Mouse (Mus musculus) spleen, embryonic (tissue): ENCODE results near the gene Padi3.

Experiments used
- CTCF ChIA-PET: fragments of 350-600 bp; sonication (Branson Sonifier 250); formaldehyde crosslinking; loops from one replicate; lab custom pipeline; 2022; lab: Charles Lee

Padi3 gene

GRCm38 (mm10) chr4:140782821-140783220 lies 27.6 kb downstream of the Padi3 start:
- CTCF ChIA-PET: no interaction called here

GRCm38 (mm10) chr4:140780507-140780906 lies 29.9 kb downstream of the Padi3 start:
- CTCF ChIA-PET: no interaction called here

GRCm38 (mm10) chr4:140779803-140780397 lies 30.5 kb downstream of the Padi3 start:
- CTCF ChIA-PET: no interaction called here

GRCm38 (mm10) chr4:140776623-140777022 lies 33.8 kb downstream of the Padi3 start:
- CTCF ChIA-PET: no interaction called here

GRCm38 (mm10) chr4:140775876-140776275 lies 34.6 kb downstream of the Padi3 start:
- CTCF ChIA-PET: no interaction called here

GRCm38 (mm10) chr4:140774893-140775292 lies 35.6 kb downstream of the Padi3 start:
- CTCF ChIA-PET: no interaction called here

- CTCF ChIA-PET: no interaction called here
Measured at GRCm38 (mm10) chr4:140774025-140774800, 36.2 kb downstream of the Padi3 start, which contains the start of gene Padi4. Gene Padi4, minus strand, starts transcription at chr4:140774236.

- CTCF ChIA-PET: interaction anchor here (0.7 kb wide), 1 partner anchor 639 kb away, joined by 3 read pairs; no protein-coding TSS in a partner anchor
Measured at GRCm38 (mm10) chr4:140771091-140771490, 39.4 kb downstream of the Padi3 start.

- CTCF ChIA-PET: no interaction called here
Measured at GRCm38 (mm10) chr4:140770433-140770832, 40.0 kb downstream of the Padi3 start.

GRCm38 (mm10) chr4:140768973-140769372 lies 41.5 kb downstream of the Padi3 start:
- CTCF ChIA-PET: no interaction called here

GRCm38 (mm10) chr4:140765936-140766335 lies 44.5 kb downstream of the Padi3 start:
- CTCF ChIA-PET: no interaction called here

GRCm38 (mm10) chr4:140763158-140763557 lies 47.3 kb downstream of the Padi3 start:
- CTCF ChIA-PET: interaction anchor here (0.7 to 0.9 kb wide), 2 partner anchors 200 to 219 kb away, joined by 5 read pairs; no protein-coding TSS in a partner anchor

- CTCF ChIA-PET: no interaction called here
Measured at GRCm38 (mm10) chr4:140761601-140762000, 48.8 kb downstream of the Padi3 start.

GRCm38 (mm10) chr4:140755811-140756210 lies 54.6 kb downstream of the Padi3 start:
- CTCF ChIA-PET: no interaction called here

GRCm38 (mm10) chr4:140753366-140753765 lies 57.1 kb downstream of the Padi3 start:
- CTCF ChIA-PET: no interaction called here

GRCm38 (mm10) chr4:140750328-140750727 lies 60.1 kb downstream of the Padi3 start:
- CTCF ChIA-PET: interaction anchor here (0.7 kb wide), 1 partner anchor 294 kb away, joined by 6 read pairs; no protein-coding TSS in a partner anchor

- CTCF ChIA-PET: no interaction called here
Measured at GRCm38 (mm10) chr4:140747978-140748377, 62.5 kb downstream of the Padi3 start.

GRCm38 (mm10) chr4:140744654-140745053 lies 65.8 kb downstream of the Padi3 start:
- CTCF ChIA-PET: interaction anchor here (0.5 to 0.7 kb wide), 2 partner anchors 220 to 1867 kb away, joined by 4 to 12 read pairs; partner anchors contain the start of gene Pla2g2e

GRCm38 (mm10) chr4:140743086-140743485 lies 67.4 kb downstream of the Padi3 start:
- CTCF ChIA-PET: interaction anchor here (0.6 kb wide), 1 partner anchor 188 kb away, joined by 3 read pairs; no protein-coding TSS in a partner anchor

- CTCF ChIA-PET: interaction anchor here (0.6 to 0.7 kb wide), 2 partner anchors 187 to 334 kb away, joined by 3 to 5 read pairs; no protein-coding TSS in a partner anchor
Measured at GRCm38 (mm10) chr4:140742543-140742942, 67.9 kb downstream of the Padi3 start, which contains the start of gene Padi6. Gene Padi6, minus strand, starts transcription at chr4:140742643.

GRCm38 (mm10) chr4:140741401-140741800 lies 69.0 kb downstream of the Padi3 start:
- CTCF ChIA-PET: interaction anchor here (0.6 kb wide), 1 partner anchor 215 kb away, joined by 5 read pairs; no protein-coding TSS in a partner anchor

- CTCF ChIA-PET: interaction anchor here (0.6 kb wide), 1 partner anchor 50 kb away, joined by 3 read pairs; no protein-coding TSS in a partner anchor
Measured at GRCm38 (mm10) chr4:140740655-140741054, 69.8 kb downstream of the Padi3 start.
